Mouse (Mus musculus) MEL (cell line): Measurements from ENCODE around the gene Adam11. TPM values are rescaled to one million over a fixed set of nuclear protein-coding genes. Genes with fewer than 3 reads are reported as not detected.

Experiments used
- DNase-seq: peaks from one replicate; pipeline ENCODE4 v3.0.0; 2011; ENCODE audit warnings: low read depth, low spot score
- H3K27ac ChIP-seq: 2 replicates; pipeline ENCODE4 v1.5.1; 2012; ENCODE audit warnings: low read depth, mild to moderate bottlenecking, control low read depth, low read length, moderate library complexity; ENCODE audit not compliant: control insufficient read depth
- H3K27me3 ChIP-seq, 2 experiments: fragments of 150-350 bp in 1 of 2; sonication (generic) in 1 of 2; 2 replicates each; pipeline ENCODE4 v1.6.1; 2012; ENCODE audit warnings: low read length in 2 of 2, mild to moderate bottlenecking in 2 of 2, improper control_type of control experiment in 1 of 2, moderate library complexity in 1 of 2; ENCODE audit not compliant: insufficient read depth in 2 of 2, control insufficient read depth in 1 of 2
- H3K36me3 ChIP-seq, 2 experiments: 2 replicates each; pipeline ENCODE4 v1.6.1; 2012 to 2014; ENCODE audit warnings: low read length in 2 of 2, improper control_type of control experiment in 1 of 2, inconsistent platforms in 1 of 2, mild to moderate bottlenecking in 1 of 2; ENCODE audit not compliant: insufficient read depth in 2 of 2, control insufficient read depth in 1 of 2
- H3K4me1 ChIP-seq, 2 experiments: fragments of 150-350 bp in 1 of 2; sonication (generic) in 1 of 2; 2 replicates each; pipeline ENCODE4 v1.6.1; 2012; ENCODE audit warnings: low read length in 2 of 2, improper control_type of control experiment in 1 of 2, mild to moderate bottlenecking in 1 of 2; ENCODE audit not compliant: insufficient read depth in 2 of 2, control insufficient read depth in 1 of 2
- H3K4me3 ChIP-seq, 2 experiments: fragments of 150-350 bp in 1 of 2; sonication (generic) in 1 of 2; 2 replicates each; pipeline ENCODE4 v1.5.1; 2012; ENCODE audit warnings: low read depth in 2 of 2, low read length in 2 of 2, mild to moderate bottlenecking in 2 of 2, moderate library complexity in 2 of 2, control low read depth in 1 of 2, improper control_type of control experiment in 1 of 2; ENCODE audit not compliant: control insufficient read depth in 1 of 2, insufficient read depth in 1 of 2
- H3K79me2 ChIP-seq: 2 replicates; pipeline ENCODE4 v1.6.1; 2012; ENCODE audit warnings: mild to moderate bottlenecking, low read length, moderate library complexity; ENCODE audit not compliant: control insufficient read depth, poor library complexity, insufficient read depth
- H3K9ac ChIP-seq: 2 replicates; pipeline ENCODE4 v1.6.1; 2012; ENCODE audit warnings: low read depth, mild to moderate bottlenecking, control low read depth, low read length, moderate library complexity; ENCODE audit not compliant: control insufficient read depth, poor library complexity, severe bottlenecking
- H3K9me3 ChIP-seq: fragments of 150-350 bp; sonication (generic); replicated peaks from 2 replicates; pipeline ENCODE4 v1.6.1; 2012; ENCODE audit warnings: mild to moderate bottlenecking, low read length, improper control_type of control experiment, moderate library complexity; ENCODE audit not compliant: insufficient read depth
- E2F4 ChIP-seq: IDR thresholded peaks from 2 replicates; pipeline ENCODE4 v1.6.1; 2011; ENCODE audit warnings: low read depth, low read length, improper control_type of control experiment, borderline replicate concordance
- EP300 ChIP-seq, 2 experiments: IDR thresholded peaks; 2 replicates each; pipeline ENCODE4 v1.6.1; 2011; ENCODE audit warnings: improper control_type of control experiment in 2 of 2, low read length in 2 of 2, low read depth in 1 of 2, mild to moderate bottlenecking in 1 of 2
- ETS1 ChIP-seq: IDR thresholded peaks from 2 replicates; pipeline ENCODE4 v1.6.1; 2012; ENCODE audit warnings: low read depth, mild to moderate bottlenecking, inconsistent platforms, low read length, improper control_type of control experiment, moderate library complexity
- HCFC1 ChIP-seq: IDR thresholded peaks from 2 replicates; pipeline ENCODE4 v1.6.1; 2012; ENCODE audit warnings: low read depth, mild to moderate bottlenecking, inconsistent platforms, low read length, improper control_type of control experiment, moderate library complexity
- JUND ChIP-seq: IDR thresholded peaks from 2 replicates; pipeline ENCODE4 v1.6.1; 2011; ENCODE audit warnings: low read depth, mild to moderate bottlenecking, improper control_type of control experiment, low read length
- KAT2A ChIP-seq: conservative IDR thresholded peaks from 2 replicates; pipeline ENCODE4 v1.6.1; 2012; ENCODE audit warnings: low read depth, low read length, improper control_type of control experiment, inconsistent platforms
- MAFK ChIP-seq: IDR thresholded peaks from 2 replicates; pipeline ENCODE4 v1.6.1; 2011; ENCODE audit warnings: low read depth, mild to moderate bottlenecking, low read length, improper control_type of control experiment, borderline replicate concordance
- MEF2A ChIP-seq: IDR thresholded peaks from 2 replicates; pipeline ENCODE4 v1.6.1; 2014; ENCODE audit warnings: low read depth, mild to moderate bottlenecking, inconsistent platforms, low read length, improper control_type of control experiment; ENCODE audit not compliant: poor library complexity, insufficient replicate concordance, severe bottlenecking; ENCODE audit errors: extremely low read depth
- MYB ChIP-seq: IDR thresholded peaks from 2 replicates; pipeline ENCODE4 v1.6.1; 2011; ENCODE audit warnings: mild to moderate bottlenecking, low read depth, low read length, improper control_type of control experiment
- MYC ChIP-seq: IDR thresholded peaks from 2 replicates; pipeline ENCODE4 v1.6.1; 2011; ENCODE audit warnings: low read depth, mild to moderate bottlenecking, low read length, improper control_type of control experiment, moderate library complexity
- POLR2AphosphoS2 ChIP-seq: IDR thresholded peaks from 2 replicates; pipeline ENCODE4 v1.6.1; 2011; ENCODE audit warnings: low read length, improper control_type of control experiment
- SIN3A ChIP-seq: IDR thresholded peaks from 2 replicates; pipeline ENCODE4 v1.6.1; 2012; ENCODE audit warnings: low read length, improper control_type of control experiment, inconsistent platforms
- SMC3 ChIP-seq: IDR thresholded peaks from 2 replicates; pipeline ENCODE4 v1.6.1; 2011; ENCODE audit warnings: low read depth, low read length, improper control_type of control experiment
- TAL1 ChIP-seq: IDR thresholded peaks from 2 replicates; pipeline ENCODE4 v1.6.1; 2012; ENCODE audit warnings: mild to moderate bottlenecking, inconsistent platforms, low read length, moderate library complexity, mixed read lengths
- USF1 ChIP-seq: IDR thresholded peaks from 2 replicates; pipeline ENCODE4 v1.6.1; 2014; ENCODE audit warnings: low read depth, mild to moderate bottlenecking, inconsistent platforms, low read length, improper control_type of control experiment, moderate library complexity
- USF2 ChIP-seq, 2 experiments: IDR thresholded peaks; 2 replicates each; pipeline ENCODE4 v1.6.1; 2011 to 2012; ENCODE audit warnings: improper control_type of control experiment in 2 of 2, low read length in 2 of 2, borderline replicate concordance in 1 of 2, inconsistent platforms in 1 of 2, low read depth in 1 of 2, mild to moderate bottlenecking in 1 of 2; ENCODE audit not compliant: insufficient read depth in 1 of 2
- ZNF384 ChIP-seq: IDR thresholded peaks from 2 replicates; pipeline ENCODE4 v1.6.1; 2012; ENCODE audit warnings: low read depth, mild to moderate bottlenecking, inconsistent platforms, low read length, improper control_type of control experiment
- polyA plus RNA-seq, 2 experiments: library from polyadenylated mRNA; stranded (reverse) in 1 of 2; unstranded in 1 of 2; fragments of >175 nt in 1 of 2; fragments of >200 nt in 1 of 2; gene quantifications; 2 replicates each; pipeline versions ENCODE4 v1.2.1 to v1.2.4; 2012; ENCODE audit warnings: low replicate concordance in 2 of 2, low read depth in 1 of 2; ENCODE audit not compliant: insufficient read length in 2 of 2, insufficient read depth in 1 of 2, missing spikeins in 1 of 2
- total RNA-seq: library from RNA; depleted of rRNA; stranded (reverse); fragments of 300-350 nt; gene quantifications from 2 replicates; pipeline ENCODE4 v1.2.3, GENCODE M21; 2012

Adam11 gene
- total and polyA plus RNA-seq, 3 experiments, result 0.08 to 0.36 TPM; not detected in 1

- no peaks in the 10 kb centered on the region for H3K9me3 ChIP-seq
- H3K79me2 ChIP-seq, result no peaks in the 10 kb centered on the region
- no peaks in the 10 kb centered on the region for H3K36me3 ChIP-seq
- no peak overlapping the region for H3K27ac ChIP-seq
- peaks cover 0 to 3% of the 10 kb centered on the region in 2 experiments; a peak in 1 of 4 replicates for H3K27me3 ChIP-seq
- no peaks in the 10 kb centered on the region for H3K4me1 ChIP-seq
- H3K4me3 ChIP-seq, result no peak overlapping the region
- no peak for DNase-seq
- H3K9ac ChIP-seq, result no peak overlapping the region
- TF ChIP-seq MEF2A, result no peak
- no peak for TF ChIP-seq POLR2AphosphoS2
- no peak for TF ChIP-seq KAT2A
- no peak for TF ChIP-seq SMC3
- no peak for TF ChIP-seq E2F4
Measured at GRCm38 (mm10) chr11:102767055-102767670, 5.9 kb downstream of the Adam11 start.

- Histone ChIP-seq H3K4me3 (no peak overlapping the region), H3K27ac (no peak overlapping the region), H3K4me1 (peaks cover 0 to 2% of the 10 kb centered on the region in 2 experiments; a peak in 2 of 4 replicates), H3K79me2 (no peaks in the 10 kb centered on the region), H3K36me3 (no peaks in the 10 kb centered on the region), H3K9me3 (no peaks in the 10 kb centered on the region), H3K9ac (no peak overlapping the region), H3K27me3 (peaks cover 0 to 3% of the 10 kb centered on the region in 2 experiments; a peak in 1 of 4 replicates)
- DNase-seq, result no peak
- TF ChIP-seq MYC (no peak), EP300 (IDR thresholded peaks at IDR 0.05; ENCODE audit: low read depth in 1 of 2, low read length in 2 of 2) (no peak), MAFK (no peak), ZNF384 (no peak), SIN3A (no peak), JUND (no peak), USF1 (no peak), MYB (no peak), ETS1 (no peak), USF2 (IDR thresholded peaks at IDR 0.05; ENCODE audit: borderline replicate concordance in 1 of 2, insufficient read depth in 1 of 2, low read depth in 1 of 2, low read length in 2 of 2) (no peak), SMC3 (no peak), HCFC1 (no peak), TAL1 (no peak)
Measured at GRCm38 (mm10) chr11:102769141-102769540, 7.9 kb downstream of the Adam11 start.
